Mouse (Mus musculus): ENCODE data around the gene Syp.
A peak's percentile ranks its signal among the peaks of the same experiment; 100 is the strongest.

The Syp gene

GRCm38 (mm10) chrX:7662936-7663335 lies 24.7 kb downstream of the Syp start:
- no peak for DNase-seq (ENCODE audit: low spot score in 2 of 2)

GRCm38 (mm10) chrX:7664791-7665190 lies 26.5 kb downstream of the Syp start:
- DNase-seq (ENCODE audit: low spot score in 2 of 2) = no peak

DNA sequence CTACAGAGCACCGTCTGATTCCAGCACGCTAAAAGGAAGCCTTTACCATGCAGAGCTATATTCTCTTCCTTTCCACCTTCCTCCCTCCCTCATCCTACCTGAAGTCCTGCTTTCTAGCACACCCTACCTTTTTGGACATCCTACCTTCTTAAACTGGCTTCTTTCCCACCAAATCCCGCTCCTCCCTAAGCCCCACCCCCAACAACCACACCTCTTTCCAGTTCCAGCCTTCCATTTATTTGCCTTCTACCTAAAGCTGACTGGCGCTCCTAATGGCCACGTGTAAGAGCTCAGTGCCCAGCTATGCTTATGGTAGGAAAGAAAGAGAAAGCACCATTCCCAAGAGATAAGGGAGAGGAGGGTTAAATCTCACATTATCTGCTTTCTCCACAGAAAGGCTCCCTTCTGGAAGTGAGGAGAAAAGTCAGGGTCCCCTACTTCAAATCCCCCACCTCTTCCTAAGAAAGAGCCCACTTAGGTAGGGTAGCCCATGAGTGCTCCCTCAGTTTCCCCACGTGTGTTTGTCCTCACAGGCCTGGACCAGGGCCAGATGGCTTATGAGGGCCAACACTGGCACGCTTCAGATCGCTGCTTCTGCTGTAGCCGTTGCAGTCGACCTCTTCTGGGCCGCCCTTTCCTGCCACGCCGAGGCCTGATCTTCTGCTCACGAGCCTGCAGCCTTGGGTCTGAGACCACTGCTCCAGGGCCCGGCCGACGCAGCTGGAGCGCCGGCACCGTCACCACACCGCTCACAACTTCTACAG lies 27.6 kb downstream of the Syp start:
- no peak for DNase-seq (ENCODE audit: low spot score in 2 of 2)

GRCm38 (mm10) chrX:7670390-7670881 lies 32.2 kb downstream of the Syp start:
- DNase-seq (ENCODE audit: low spot score in 2 of 2) = peak; percentile 59 to 68

GRCm38 (mm10) chrX:7670921-7671623 lies 32.8 kb downstream of the Syp start, which contains the start of gene Plp2:
TSS of gene Plp2 (minus strand) at chrX:7671390.
- DNase-seq (ENCODE audit: low spot score in 2 of 2) = peak; percentile 46 to 48

- no peak for DNase-seq (ENCODE audit: low spot score in 2 of 2)
Measured at GRCm38 (mm10) chrX:7672739-7673138, 34.5 kb downstream of the Syp start.

- DNase-seq (ENCODE audit: low spot score in 2 of 2) = no peak
Measured at GRCm38 (mm10) chrX:7673578-7674281, 35.5 kb downstream of the Syp start.

GRCm38 (mm10) chrX:7674284-7675000 lies 36.2 kb downstream of the Syp start:
- DNase-seq (ENCODE audit: low spot score in 2 of 2) = no peak

DNA sequence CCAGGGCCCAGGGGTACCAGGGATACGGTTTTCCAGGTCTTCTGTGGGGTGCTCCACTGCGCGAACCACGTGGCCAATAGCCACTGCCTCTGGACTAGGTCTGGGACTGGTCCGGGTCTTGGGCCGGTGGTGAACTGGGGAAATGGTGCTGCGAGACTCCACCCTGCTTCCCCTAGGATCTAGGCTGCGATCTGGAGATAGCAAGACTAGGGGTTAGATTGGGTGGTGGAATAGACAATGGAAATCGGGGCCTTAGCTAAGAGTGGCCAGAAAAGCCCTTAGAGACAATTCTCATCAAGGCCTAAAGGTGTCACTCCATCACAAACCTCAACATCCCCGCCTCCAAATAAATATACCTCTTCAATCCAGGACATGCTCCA lies 36.7 kb downstream of the Syp start:
- no peak for DNase-seq (ENCODE audit: low spot score in 2 of 2)

GRCm38 (mm10) chrX:7678986-7679385 lies 40.7 kb downstream of the Syp start:
- no peak for DNase-seq (ENCODE audit: low spot score in 2 of 2)

- DNase-seq (ENCODE audit: low spot score in 2 of 2) = peak; percentile 58 to 73
Measured at GRCm38 (mm10) chrX:7679405-7680056, 41.3 kb downstream of the Syp start.

DNA sequence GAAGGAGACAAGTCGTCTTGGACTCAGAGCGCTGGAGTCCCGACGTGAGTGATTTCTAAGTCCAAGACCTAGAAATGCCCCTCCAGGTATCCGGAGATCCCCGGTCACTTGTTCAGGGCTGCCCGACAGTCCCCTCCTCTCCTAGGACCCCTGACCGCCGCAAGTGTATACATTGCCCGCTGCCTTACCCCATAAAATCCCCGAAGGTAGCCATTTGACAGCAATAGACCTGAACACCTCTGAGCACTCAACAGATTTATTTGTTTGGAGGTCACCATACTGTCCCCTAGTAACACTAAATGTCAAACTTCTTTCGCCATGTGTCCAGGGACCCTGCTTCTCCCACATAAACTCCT lies 41.8 kb downstream of the Syp start:
- DNase-seq (ENCODE audit: low spot score in 2 of 2) = no peak

DNA sequence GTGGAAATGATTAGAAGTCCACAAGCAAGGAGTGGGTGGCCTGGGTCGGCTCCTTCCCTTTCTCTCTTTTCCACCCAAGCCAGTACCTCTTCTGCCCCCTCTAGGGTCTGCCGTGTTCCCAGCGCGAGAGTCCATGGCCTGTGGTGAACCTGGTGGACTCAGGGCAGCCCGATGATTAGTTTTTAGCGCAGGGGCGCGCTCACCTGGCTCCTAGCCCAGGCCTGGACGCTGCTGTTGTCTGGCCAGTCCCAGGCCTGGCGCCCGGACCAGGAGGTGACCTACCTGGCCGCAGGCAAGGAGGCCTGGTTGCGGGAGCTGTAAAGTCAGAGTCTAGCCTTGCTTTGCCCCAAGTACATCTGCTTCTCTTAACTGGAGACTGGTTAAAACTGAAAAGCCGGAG lies 42.6 kb downstream of the Syp start, which contains the start of gene Magix:
Gene Magix (minus strand): TSS at position 388 of the 400 bp plus-strand sequence.
- no peak for DNase-seq (ENCODE audit: low spot score in 2 of 2)

DNA sequence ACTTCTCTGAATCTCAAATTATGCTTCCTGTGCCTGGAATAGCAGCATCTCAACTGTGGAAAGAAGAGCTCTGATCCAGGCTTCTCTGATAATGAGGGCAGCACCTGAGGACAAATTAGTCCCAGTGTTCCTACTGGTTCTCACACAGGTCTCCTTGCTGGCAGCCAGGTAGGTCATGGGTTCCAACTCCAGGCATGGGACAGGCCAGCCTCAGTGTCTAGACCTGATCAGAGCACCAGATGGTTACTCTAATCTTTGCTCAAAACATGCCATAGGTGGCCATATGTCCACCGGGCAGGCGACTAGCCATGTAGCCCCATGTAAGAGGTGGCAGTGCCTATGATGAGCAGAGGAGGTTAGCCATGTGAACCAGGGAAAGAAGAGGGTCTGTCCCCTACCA lies 50.0 kb downstream of the Syp start:
- no peak for DNase-seq (ENCODE audit: low spot score in 2 of 2)

DNA sequence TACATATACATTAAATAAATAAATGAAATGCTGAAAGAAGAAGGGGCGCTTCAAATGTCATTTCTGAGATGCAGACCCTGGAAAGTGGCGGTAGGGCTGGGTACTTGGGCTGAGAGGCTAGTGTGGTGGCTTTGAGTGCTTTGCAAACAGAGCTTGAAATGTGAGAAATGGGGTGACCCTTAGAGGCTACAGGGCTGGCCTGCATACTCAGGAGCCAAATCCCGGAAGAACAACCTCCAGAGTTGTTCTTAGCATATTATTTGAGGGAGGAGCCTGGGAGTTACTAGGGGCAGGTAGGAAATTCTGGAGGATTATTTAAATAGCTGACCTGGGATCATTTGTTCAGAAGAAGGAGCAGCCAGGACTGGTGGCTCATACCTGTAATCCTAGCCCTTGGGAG lies 52.2 kb downstream of the Syp start:
- no peak for DNase-seq (ENCODE audit: low spot score in 2 of 2)

GRCm38 (mm10) chrX:7692862-7693261 lies 54.6 kb downstream of the Syp start:
- DNase-seq (ENCODE audit: low spot score in 2 of 2) = no peak

GRCm38 (mm10) chrX:7696520-7696919 lies 58.2 kb downstream of the Syp start:
- no peak for DNase-seq (ENCODE audit: low spot score in 2 of 2)

GRCm38 (mm10) chrX:7696954-7697381 lies 58.7 kb downstream of the Syp start, which contains the start of gene Gpkow:
TSS of gene Gpkow (plus strand) at chrX:7697131.
- peak in 1 of 2 experiments; percentile 82 for DNase-seq (ENCODE audit: low spot score in 2 of 2)
